Mouse (Mus musculus): ENCODE data around the gene Pheta2. TPM values are rescaled to one million over a fixed set of nuclear protein-coding genes. Genes with fewer than 3 reads are reported as not detected.
"Not testable (repeated sequence)": the region's sequence is repeated elsewhere in the genome, so short reads cannot be mapped to it uniquely, and the experiment has no call there.

The Pheta2 gene
- polyA plus RNA-seq, 1 experiment, result 0.70 TPM

DNA sequence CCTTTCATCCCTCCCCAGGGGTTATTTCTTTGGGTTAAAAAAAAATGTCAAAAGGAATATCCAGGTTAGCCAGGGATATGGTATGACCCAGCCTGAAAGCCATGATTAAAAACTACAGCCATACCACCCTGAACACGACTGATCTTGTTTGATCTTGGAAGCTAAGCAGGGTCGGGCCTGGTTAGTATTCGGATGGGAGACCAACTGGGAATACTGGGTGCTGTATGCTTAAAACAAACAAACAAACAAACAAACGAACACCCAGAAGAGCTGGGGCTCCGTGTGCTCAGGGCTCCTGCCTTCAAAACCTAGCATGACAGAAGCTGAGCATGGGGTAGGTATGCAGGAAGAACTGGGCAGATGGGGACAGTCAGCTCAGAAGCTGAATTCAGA lies 3.8 kb downstream of the Pheta2 start:
- no peak for DNase-seq (ENCODE audit: extremely low spot score in 1 of 2, low spot score in 1 of 2)

DNA sequence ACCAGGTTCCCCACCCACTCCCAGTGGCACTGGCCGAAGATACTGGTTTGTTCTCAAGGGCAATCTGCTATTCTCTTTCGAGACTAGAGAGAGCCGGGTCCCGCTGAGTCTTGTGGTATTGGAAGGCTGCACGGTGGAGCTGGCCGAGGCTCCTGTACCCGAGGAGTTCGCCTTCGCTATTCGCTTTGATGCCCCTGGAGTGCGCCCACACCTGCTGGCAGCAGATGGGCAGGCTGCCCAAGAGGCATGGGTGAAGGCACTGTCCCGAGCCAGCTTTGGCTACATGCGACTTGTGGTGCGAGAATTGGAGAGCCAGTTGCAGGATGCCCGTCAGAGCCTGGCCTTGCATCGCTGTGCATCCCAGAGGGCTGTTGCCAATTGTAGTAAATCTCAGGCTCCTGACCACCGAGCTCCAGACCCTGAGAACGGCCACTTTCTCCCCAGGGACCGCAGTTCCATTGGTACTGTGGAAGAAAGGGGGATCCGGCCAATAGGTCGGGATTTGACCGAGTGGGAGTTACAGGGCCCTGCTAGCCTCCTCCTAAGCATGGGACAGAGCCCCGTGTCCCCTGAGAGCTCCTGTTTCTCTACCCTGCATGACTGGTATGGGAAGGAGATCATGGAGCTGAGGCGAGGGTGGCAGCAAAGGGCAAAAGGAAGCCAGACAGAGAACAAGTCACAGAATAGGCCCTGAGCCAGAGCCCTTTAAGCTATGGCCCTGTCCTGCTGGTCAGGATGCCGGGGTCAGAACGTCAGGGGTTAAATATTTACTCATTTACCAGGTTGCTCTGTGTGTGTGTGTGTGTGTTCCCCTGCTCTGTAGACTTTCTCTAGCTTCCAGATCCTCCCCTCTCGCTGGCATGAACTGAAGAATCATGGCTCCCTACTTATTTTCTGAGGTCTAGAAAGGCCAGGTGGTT lies 4.9 kb downstream of the Pheta2 start:
- no peak for DNase-seq (ENCODE audit: extremely low spot score in 1 of 2, low spot score in 1 of 2)

DNA sequence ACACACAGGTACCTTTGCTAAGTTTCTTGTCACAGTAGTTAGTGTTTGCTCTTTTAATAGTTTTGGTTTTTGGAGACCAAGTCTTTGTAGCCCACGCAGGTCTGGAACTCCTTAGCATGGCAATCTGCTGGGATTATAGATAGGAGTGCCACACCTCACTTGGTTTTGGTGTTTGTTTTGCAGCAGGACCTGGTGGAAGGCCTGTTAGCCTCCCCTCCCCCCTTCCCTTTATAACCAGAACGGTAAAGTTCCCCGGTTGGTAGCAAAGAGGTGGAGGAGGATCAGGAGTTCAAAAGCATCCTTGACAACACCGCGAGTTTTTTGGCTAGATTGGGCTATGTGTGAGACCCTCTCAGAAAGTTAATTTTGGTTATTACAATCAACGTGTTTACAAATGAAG lies 6.2 kb downstream of the Pheta2 start:
- no peak for DNase-seq (ENCODE audit: extremely low spot score in 1 of 2, low spot score in 1 of 2)

DNA sequence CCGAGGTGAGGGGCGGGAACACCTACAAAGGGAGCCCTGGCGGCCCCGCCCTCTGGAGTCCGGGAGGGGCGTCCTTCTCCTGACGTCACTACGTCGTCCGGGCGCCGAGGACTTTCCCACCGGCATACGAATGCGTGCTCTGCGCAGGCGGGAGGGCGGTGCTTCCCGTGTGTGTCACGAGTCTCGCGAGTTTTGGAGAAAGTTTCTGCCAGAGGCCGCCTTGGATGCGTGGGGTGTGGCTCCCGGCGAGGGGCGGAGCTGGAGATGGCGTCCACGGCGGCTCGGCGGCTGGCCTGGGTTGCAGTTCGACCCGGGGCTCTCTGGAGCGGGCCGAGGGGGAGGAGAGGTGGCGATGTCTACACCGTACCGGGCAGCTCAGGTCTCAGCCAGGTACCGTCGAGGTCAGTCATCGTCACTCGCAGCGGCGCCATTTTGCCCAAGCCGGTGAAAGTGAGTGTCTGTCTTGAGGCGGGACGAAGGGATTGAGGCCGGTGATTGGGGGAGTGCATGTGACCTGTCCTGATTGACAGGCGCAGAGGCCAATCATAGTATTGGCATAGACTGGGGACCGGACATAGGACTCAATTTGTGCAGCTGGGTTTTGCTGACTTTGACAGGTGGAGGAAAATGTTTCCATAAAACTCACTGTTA lies 7.2 kb downstream of the Pheta2 start:
- DNase-seq (ENCODE audit: extremely low spot score in 1 of 2, low spot score in 1 of 2), result peak; percentile 97 to 99

DNA sequence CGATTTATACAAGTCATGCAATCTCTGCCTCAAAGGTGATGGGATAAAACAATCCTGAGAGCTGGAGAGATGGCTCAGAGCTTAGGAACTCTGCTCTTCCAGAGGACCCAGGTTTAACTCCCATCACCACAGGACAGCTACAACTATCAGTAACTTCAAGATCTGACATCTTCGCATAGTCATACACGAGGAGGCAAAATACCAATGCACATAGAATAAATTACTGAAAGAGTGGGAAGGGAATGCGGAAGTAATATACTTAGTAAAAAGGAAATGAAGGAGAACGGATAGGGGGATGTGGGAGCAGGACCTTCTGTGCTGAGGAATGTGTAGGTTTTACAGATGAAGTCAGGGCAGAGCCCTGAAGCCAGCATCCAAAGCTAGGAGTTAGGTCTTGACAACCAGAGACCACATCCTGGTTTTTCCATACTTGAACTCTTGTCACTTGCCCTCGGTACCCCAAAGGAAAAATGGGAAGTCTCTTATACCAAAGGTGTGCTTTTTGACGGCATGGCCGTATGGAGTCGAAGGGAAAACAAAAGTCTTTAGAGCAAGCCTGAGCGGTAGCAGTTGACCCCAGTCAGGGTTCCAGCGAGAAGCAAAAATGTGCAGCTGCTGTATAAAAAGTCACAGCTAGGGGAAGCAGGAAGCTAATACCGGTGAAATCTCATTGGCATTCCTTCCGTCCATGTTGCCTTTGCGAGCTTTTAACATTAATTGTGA lies 8.0 kb downstream of the Pheta2 start:
- DNase-seq (ENCODE audit: extremely low spot score in 1 of 2, low spot score in 1 of 2), result no peak

DNA sequence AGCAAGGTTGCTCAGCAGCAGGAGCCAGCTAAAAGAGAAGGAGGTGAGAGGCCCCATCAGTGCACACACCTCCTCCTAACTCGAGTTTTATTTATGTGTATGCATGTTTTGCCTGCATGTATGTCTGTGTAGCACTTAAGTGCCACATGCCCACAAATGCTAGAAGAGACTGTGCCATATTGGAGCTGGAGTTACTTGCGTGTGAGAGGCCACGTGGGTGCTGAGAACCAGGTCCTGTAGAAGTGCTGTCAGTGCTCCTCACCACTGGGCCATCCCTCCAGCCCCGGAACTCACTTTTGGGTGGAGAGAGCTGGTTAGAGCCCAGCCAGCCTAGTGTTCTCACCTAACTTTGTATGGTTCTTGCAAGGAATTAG lies 8.5 kb downstream of the Pheta2 start:
- DNase-seq (ENCODE audit: extremely low spot score in 1 of 2, low spot score in 1 of 2), result no peak

DNA sequence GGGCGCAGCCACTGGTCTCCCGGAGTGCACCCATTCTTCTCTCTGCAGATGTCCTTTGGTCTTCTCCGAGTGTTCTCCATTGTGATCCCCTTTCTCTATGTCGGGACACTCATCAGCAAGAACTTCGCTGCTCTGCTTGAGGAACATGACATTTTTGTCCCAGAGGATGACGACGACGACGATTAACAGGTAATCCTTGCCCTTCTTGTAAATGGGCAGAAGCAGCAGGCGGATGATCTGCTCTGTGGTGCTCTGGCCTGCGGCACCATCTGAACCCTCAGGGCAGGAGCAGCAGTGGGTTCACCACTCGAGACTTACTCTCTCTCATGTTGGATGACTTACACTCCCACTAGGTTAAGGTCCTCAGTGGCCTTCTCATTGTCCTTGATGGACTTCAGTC lies 9.1 kb downstream of the Pheta2 start:
- DNase-seq (ENCODE audit: extremely low spot score in 1 of 2, low spot score in 1 of 2), result no peak

DNA sequence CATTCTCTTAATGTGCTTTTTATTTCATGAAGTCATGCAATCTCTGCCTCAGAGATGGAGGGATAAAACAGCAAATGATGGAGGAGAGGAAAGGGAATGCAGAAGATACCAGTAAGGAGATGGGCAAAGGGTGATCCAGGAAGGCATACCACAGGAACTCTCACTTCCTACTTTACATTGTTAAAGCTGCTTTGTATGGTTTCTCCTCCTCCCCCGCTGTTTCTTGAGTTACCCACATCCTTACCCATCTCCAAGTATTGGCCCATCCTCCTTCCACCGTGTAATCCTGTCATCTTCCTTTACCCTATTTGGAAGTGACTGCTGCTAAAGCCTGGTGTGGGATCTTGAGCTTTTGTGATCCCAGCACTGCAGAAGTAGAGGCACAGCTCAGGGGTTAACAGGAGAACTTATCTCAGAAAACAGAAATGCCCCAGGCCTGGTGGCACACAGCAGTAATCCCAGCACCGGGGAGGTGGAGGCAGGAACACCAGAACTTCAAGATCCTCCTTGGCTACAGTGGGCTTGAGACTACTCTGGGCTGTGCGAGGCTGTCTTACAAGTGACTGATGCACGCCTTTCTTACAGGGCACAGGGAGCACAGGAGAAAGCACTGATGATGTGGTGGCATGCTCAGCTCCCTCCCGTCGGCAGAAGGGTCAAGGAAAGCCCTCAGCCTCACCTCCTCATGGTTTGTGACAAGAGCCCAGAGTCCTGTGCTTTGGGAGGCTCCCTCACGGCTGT lies 9.7 kb downstream of the Pheta2 start:
- DNase-seq (ENCODE audit: extremely low spot score in 1 of 2, low spot score in 1 of 2), result no peak

DNA sequence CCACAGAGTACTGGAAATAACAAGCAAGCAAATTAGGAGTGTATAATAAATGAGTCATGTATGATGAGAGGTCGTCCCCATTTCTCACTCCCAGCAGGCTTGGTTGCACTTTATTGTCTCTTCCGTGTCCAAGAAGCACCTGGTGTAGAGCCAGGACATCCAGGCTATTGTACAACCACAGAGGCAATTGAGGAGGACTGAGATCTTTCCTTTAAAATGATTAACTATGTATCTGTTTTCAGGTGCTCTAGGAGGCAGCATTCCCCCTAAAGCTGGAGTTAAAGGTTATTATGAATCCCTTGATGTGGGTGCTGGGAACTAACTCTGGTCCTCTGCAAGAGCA lies 10.2 kb downstream of the Pheta2 start:
- DNase-seq (ENCODE audit: extremely low spot score in 1 of 2, low spot score in 1 of 2), result no peak

DNA sequence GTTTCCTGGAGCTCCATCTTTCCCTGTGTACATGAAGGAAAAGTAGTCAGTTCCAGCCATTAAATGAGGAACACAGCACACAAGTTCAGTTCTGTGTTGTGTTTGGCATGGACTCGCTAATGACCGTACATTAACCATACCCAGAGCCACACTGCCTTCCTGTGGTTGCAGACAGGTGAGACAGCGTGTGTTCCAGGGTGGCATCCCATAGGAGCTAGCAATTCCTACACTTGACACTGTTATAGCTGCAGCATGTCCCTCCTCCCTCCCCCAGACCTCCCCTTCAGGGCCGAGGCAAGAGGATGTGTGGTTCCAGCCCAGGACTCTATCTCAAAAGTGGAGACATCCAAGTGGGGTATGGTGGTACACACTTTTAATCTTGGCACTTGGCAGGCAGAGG lies 11.6 kb downstream of the Pheta2 start:
- no peak for DNase-seq (ENCODE audit: extremely low spot score in 1 of 2, low spot score in 1 of 2)

DNA sequence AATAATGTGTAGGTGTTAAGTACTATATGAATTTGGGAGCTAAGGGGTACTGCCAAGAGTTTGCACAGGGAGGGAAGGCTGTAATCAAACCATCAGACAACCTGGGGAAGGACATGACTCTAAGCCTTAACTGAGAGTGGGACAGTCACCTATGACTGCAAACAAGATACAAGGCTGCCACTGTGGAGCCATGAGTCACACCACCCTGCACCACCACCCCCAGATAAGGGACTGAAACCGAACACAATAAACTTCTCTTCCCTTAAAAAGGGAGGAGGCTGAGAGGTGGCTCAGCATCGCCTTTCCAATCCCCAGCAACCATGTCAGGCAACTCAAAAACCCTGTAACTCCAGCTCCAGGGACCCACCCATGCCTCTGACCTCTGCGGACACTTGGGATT lies 12.7 kb downstream of the Pheta2 start:
- DNase-seq (ENCODE audit: extremely low spot score in 1 of 2, low spot score in 1 of 2), result no peak

DNA sequence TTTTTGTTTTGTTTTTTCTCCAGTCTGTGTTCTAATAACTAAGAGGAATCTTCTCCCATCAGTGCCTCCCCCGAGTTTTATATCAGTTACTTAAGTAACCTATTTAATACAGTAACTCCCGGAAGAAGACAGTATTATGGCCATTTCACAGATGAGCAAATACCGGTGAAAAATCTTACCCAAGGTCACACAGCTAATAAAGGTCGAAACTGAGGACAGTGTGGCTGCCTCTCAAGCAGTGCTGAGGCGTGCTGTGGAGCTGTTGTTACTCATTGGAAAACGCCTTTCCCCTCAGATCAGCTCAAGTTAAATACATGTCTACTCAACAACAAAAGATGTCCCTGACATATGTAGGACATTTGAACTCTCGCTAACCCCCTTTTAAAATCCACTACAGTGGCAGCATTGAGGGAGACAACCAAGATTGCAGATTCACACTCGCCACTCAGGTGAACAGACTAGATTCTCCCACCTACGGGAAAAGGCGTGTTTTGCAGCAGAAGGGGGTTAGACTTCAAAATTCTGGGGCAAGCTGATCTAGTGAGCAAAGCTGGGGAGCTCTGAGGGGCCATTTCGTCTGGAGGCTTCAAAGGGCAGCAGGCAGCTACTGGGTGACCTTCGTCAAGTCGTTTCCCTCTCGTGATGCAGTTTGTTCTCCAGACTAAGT lies 14.5 kb downstream of the Pheta2 start:
- peak in 1 of 2 experiments; percentile 33 for DNase-seq (ENCODE audit: extremely low spot score in 1 of 2, low spot score in 1 of 2)

DNA sequence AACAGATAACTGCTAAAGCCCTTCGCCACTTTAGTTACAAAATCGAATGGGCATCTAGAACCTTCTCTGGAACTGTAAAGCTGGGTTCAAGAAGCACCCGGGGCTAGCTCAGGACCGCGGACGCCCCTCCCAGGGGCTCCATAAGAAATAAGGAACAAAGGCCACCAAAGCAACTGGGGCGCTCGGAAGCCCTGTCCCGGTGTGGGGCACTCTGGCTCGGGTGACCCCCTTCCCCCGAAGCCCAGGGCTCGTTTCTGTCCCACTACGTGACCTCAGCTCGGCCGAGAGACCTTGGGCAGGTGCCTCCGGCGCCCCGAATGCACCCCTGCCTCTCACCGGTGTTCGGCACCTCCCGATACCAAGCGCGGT lies 15.0 kb downstream of the Pheta2 start:
- no peak for DNase-seq (ENCODE audit: extremely low spot score in 1 of 2, low spot score in 1 of 2)

DNA sequence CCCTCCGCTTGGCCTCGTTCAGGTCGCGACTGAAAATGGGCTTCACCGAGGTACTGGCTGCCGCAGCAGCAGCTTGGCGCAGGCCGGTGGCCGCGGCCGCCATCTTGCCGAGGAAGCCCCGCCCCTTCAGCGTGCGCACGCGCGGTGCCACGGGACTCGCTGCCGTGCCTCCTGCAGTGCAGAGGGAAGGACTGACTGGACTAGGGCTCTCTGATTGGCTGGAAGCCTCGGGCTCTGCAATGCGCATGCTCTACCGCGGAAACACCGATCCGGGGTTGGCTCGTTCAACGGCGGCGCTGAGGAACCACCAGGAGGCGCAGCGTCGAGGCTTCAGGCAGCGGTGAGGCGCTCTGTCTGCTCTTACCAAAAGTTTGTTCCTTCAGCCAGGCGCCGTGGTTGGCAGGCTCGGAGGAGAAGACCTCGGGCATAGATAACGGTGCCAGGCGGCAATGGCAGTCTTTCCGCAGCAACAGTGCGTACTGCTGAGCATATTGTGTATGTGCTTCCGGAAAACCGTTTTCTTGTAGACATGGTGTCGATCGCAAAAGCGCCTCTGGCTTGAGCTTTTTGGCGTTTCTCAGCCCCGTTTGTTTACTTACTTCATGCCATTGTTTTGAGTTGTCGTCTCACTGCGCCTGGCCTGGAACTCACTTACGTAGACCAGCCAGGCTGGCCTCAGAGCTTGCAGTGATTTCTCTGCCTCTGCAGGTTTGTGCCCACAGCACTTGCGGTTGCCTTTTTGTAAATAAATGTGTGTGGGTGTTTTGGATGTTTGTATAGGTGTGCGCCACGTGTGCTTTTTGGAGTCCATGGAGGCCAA lies 15.6 kb downstream of the Pheta2 start, which contains the start of gene Ndufa6:
Ndufa6 (minus strand) TSS at position 197 of the 820 bp plus-strand sequence.
- DNase-seq (ENCODE audit: extremely low spot score in 1 of 2, low spot score in 1 of 2), result peak; percentile 95 to 98

DNA sequence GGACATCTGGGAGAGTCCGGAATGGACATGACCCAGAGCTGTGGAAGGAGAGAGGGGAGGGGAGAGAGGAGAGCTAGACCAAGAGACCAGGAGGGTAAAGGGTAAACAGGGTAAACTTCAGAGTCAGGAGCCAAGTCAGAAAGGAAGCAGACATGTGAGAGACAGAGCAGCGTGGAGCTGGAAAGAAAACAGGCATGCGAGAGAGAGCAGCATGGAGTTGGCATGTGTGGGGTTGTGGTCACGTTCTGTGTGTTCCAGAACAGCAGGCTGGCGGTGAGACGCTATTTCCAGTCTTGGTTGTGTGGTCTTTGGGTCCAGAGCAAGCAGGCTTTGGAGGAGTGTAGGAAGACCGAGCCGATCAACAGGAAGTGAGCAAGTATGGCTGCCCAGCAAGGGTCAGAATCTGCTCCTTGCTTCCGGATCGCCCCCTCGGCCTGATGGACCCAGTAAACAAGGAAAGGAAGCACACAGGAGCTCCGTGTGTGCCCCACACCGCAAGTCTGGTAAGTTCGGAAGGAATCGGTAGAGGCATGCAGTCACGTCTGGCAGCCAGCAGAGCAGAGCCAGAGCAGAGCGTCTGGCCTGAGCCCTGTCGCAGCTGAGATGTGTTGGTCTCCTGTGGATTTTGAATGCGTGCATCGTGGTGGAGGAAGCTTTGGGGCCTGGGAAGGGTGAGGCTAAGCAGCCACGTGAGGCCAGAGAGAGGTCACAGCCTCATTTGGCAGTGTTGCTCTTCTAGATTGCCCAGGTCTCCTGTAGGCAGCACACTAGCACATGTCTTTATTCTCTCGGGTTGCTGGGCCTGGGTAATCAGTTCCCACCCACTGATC lies 19.9 kb downstream of the Pheta2 start:
- no peak for DNase-seq (ENCODE audit: extremely low spot score in 1 of 2, low spot score in 1 of 2)

DNA sequence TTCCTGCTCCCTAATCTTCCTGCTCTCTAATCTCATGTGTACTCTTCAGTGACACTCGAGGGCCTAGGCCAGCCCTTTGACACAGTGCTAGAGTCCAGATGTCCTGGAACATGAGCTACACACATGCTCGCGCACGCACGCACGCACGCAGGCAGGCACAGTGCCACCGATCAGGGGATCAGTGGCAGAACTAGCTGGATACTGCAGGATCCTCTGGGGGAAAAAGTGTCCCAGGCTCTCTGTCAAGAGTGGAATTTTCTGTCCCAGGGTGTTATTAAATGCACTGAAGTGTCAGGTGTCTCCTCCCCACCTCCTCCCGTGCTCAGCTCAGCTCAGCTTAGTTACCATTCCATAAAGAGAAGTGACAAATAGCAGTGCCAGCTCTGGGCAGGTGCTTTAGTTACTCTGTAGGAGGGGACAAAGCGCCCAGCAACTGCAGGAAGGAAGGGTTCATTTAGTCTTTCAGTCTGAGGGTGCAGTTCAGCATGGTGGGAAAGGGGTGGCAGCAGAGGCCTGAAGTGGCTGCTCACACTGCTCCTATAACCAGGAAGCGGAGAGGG lies 22.8 kb downstream of the Pheta2 start:
- no peak for DNase-seq (ENCODE audit: extremely low spot score in 1 of 2, low spot score in 1 of 2)

DNA sequence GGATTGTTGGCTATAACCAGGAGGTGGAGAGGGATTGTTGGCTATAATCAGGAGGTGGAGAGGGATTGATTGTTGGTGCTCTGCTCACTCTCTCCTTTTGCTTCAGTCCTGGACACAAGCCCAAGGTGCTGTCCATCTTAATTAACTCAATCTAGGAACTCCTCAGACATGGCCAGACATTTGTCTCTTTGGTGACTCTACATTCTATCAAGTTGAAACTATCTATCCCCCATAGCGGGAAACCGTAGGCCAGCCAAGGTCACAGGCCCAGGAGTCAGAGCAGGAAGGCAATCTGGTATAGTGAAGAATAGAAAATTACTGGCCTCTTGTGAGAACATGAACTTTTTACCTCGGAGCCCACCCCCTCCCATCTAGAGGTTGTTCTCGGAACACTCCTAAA lies 23.5 kb downstream of the Pheta2 start:
- no peak for DNase-seq (ENCODE audit: extremely low spot score in 1 of 2, low spot score in 1 of 2)

DNA sequence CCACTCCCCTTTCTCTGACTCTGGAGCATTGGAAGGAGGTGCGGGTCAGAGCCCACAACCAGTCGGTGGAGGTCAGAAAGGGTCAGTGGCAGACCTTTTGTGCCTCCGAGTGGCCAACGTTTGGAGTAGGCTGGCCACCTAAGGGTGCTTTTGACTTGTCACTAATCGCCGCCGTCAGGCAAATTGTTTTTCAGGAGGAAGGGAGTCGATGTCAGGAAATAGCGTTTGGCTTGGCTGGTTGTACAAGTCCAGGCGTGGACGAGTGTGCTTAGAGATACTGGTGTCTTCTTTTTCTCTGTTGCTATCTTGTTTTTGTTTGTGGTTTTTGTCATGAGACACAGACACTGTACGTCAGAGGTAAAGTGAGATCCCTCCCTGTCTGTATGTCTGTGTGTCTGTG lies 25.1 kb downstream of the Pheta2 start:
- DNase-seq (ENCODE audit: extremely low spot score in 1 of 2, low spot score in 1 of 2), result not testable (repeated sequence)
